Mouse (Mus musculus): Measurements from ENCODE around the gene Thsd4.

Thsd4 gene

DNA sequence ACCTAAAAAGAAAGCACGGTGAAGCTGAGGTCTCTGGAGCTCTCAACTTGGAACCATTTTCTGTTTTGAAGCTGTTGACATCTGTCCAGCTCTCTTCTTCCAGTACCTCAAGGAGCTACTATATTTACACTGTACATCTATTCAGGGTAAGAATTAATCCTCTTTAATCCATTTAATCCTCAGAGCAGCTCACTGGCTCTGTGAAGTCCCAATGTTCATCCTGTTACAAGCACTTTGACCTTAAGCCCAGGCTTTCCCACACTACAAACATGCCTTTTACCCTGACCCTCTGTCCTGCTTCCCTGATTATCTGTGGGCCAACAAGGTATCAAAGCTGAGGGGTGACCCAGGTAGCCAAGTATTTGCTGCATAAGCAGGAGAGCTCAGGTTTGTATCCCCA lies 427.6 kb downstream of the Thsd4 start:
- no peak for DNase-seq (ENCODE audit: extremely low spot score, low read depth, low spot score)

DNA sequence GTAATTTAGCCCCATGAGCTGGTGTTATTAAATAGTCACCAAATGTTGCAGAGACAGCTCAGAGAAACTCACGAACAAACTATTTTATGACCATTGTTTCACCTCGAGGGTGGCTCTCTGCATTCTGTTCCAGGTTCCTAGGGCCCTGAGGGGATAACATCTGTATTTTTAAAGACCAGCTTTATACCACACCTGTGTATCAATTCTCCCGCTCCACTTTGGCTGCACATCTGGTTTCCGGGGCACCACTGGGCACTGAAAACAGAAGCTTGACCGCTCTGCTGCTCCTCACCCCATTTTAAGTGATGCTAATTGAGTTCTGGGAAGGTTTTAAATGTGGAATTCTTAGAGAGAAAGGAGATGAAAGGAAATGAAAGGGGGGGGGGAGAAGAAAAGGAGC lies 429.4 kb downstream of the Thsd4 start:
- DNase-seq (ENCODE audit: extremely low spot score, low read depth, low spot score) = no peak

- no peak for DNase-seq (ENCODE audit: extremely low spot score, low read depth, low spot score)
Observed at GRCm38 (mm10) chr9:60089441-60089840, 432.4 kb downstream of the Thsd4 start.

DNA sequence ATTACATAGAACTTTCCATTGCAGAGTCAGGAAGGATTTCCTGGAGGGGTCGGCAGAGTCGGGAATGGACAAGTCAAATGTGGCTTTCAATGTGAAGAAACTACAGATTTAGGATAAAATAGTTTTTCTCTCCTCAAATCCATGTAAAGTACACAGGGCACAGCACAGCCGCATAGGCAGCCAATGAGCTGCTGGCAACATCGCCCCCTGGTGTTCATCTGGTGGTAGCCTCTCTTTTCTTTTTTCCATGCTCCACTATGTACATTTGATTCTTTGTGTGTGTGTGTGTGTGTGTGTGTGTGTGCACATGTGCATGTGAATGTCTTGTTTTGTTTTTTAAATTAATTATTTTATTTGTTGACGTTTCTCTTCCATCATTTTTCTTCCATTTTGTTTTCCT lies 433.7 kb downstream of the Thsd4 start:
- no peak for DNase-seq (ENCODE audit: extremely low spot score, low read depth, low spot score)

GRCm38 (mm10) chr9:60082107-60082581 lies 439.7 kb downstream of the Thsd4 start:
- no peak for DNase-seq (ENCODE audit: extremely low spot score, low read depth, low spot score)

DNA sequence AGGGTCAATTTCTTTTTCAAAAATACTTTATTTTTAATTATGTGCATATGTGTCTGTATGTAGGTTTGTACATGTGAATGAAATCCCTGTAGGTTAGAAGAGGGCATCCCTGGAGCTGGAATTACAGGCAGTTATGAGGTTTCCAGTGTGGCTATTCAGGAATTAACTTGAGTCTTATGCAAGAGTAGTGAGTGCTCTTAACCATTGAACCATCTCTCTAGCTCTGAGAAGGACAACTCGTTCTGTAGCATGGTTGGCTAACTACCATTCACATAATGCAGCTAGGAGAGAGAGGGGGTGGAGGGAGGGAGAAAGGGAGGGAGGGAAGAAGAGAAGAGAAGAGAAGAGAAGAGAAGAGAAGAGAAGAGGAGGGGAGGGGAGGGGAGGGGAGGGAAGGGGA lies 444.1 kb downstream of the Thsd4 start:
- DNase-seq (ENCODE audit: extremely low spot score, low read depth, low spot score) = no peak

DNA sequence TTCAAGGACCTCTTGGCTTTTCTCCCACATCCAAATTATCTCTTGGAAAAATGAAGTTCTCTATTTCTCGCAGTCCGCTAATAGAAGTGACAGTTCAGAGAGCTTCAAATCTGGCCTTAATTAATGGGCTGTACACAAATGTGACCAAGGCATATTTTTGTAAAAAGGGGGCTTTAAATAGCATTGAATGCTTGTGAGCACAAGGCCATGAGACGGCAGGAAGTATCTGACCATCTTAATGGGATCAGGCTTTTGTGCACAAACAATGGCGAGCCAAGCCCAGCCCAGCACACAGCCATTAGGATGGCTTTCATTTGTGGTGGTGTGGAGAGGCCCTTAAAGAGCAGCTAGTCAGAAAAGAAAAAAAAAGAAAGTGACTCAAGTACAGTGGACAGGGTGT lies 445.4 kb downstream of the Thsd4 start:
- DNase-seq (ENCODE audit: extremely low spot score, low read depth, low spot score) = no peak

GRCm38 (mm10) chr9:60071620-60072263 lies 450.1 kb downstream of the Thsd4 start:
- DNase-seq (ENCODE audit: extremely low spot score, low read depth, low spot score) = no peak

- DNase-seq (ENCODE audit: extremely low spot score, low read depth, low spot score) = no peak
Observed at GRCm38 (mm10) chr9:60067241-60067640, 454.6 kb downstream of the Thsd4 start.

DNA sequence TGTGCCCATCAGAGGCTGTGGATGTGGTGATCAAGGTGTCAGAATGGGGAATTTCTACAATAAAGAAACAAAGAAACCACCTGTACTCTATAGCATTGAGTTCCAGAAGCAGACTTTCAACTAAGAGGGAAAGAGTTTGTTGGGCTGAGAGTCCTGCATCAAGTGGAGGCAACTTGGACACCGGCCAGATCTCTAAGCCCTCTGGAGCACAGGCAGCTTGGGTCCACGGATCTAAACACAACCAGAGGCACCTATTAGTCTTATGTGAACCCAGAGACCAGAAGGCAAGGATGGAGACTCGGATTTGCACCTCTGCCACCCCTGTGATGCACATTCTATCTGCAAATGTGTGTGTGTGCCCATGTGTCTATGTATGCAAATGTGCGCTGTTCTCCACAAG lies 456.7 kb downstream of the Thsd4 start:
- DNase-seq (ENCODE audit: extremely low spot score, low read depth, low spot score) = no peak

DNA sequence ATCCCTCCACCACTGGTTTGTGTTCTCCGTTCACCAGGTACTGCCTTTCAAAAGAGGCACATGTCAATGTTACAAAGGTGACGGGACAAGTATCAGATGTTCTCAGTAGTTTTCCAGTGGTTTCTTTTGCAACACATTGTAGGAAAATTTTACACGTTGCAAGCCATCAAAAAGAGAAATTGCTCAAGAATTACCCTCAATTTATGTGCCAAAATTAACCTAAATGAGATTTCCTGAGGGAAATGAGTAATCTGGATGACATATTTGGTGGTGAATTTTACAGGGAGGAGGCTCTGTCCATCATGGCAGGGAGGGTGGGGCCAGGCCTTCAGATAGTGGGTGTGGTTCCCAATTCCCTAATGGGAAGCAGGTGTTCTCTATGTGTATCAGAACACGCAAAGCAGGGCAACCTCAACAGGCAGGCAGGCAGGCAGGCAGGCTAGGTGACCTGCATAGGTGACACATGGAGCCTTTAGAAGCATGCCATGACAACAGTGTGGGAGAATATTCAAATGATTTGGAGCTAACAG lies 458.6 kb downstream of the Thsd4 start:
- DNase-seq (ENCODE audit: extremely low spot score, low read depth, low spot score) = no peak

DNA sequence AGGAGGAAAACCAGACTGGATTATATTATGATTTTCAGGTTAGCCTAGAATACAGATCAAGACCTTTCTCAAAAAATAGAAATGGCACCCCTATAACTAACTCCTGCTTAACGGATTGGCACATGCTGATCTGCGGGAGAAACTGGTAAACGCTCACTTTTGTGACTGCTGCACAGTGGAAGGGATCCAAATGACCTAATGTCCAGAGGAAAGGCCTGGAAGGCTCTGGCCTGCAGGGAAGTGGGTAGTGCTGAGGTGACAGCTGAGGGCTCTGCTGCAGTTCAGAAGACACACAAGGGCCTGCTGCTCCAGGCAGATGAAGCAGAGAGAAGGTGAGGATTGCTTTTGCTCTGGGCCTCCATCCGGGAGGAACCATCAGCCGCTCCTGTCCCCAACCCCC lies 465.7 kb downstream of the Thsd4 start:
- DNase-seq (ENCODE audit: extremely low spot score, low read depth, low spot score) = no peak

- no peak for DNase-seq (ENCODE audit: extremely low spot score, low read depth, low spot score)
Observed at GRCm38 (mm10) chr9:60054951-60055350, 466.9 kb downstream of the Thsd4 start.

- DNase-seq (ENCODE audit: extremely low spot score, low read depth, low spot score) = no peak
Observed at GRCm38 (mm10) chr9:60053117-60053516, 468.7 kb downstream of the Thsd4 start.

DNA sequence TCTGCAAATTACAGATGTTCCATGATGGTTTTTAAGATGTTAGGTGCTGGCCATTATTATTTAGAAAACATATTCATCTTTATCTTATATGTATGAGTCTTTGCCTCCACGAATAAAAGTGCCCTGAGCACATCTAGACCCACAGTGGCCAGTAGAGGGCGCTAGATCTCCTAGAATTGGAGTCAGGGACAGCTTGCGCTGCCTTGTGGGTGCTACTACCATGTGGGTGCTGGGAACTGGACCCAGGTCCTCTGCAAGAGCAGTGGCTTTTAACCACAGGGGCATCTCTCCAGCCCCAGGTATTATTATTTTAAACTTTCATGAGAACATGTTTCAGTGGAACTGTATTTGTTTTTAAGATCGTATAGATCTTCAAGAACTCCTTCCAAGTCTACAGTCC lies 469.4 kb downstream of the Thsd4 start:
- no peak for DNase-seq (ENCODE audit: extremely low spot score, low read depth, low spot score)

DNA sequence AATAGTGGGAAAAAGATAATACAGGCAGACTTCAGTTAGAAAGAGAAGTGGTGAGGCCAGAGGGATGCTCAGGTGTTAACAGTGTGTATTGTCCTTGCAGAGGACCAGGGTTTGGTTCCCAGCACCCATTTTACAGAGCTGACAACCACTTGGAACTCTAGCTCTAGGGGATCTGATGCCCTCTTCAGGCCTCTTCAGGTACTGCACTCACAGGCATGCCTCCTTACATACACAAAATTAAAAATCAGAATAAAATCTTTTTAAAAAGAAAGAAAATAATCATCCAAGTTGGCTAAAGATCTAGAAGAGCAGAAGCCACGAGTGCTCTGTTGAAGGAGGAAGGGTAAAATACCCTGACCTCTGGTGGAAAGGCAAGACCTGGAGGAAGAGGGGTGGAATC lies 478.7 kb downstream of the Thsd4 start:
- no peak for DNase-seq (ENCODE audit: extremely low spot score, low read depth, low spot score)

DNA sequence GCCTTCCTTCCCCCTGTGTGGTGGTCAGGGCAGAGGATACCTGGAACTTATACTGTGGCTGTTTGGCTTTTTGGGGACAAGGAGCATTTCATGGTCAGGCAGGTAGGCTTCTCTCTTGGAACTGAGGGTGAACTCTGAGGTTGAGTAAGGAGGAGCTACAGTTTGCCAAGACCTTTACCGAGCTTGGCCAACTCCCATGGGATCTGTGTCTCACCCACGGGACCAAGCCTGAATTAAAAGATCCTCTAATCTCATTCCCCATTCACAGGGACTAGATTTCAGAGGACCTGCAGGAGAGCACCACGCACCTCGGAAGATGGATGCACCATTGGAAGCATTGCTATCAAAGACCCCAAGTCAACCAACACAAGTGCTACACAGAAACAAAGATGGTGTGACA lies 487.0 kb downstream of the Thsd4 start:
- no peak for DNase-seq (ENCODE audit: extremely low spot score, low read depth, low spot score)

DNA sequence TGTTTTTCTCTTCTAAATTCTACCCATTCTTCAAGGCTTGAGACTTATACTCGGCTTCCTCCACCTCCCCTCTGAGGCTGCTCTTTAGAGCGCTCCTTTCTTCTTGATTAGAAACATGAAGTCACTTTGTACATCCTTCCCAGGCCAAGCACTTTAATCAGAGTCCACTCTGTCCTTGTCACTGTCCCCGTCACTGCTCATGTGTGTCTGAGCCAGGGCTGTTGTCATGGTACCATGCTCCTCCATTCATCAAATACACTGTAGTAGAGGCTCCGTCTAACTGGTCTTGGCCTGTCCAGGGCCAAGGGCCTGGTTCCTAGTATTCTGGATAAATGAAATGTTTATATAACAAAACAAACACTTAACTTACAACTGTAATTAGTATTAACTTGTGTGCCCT lies 494.6 kb downstream of the Thsd4 start:
- no peak for DNase-seq (ENCODE audit: extremely low spot score, low read depth, low spot score)

GRCm38 (mm10) chr9:60026795-60027194 lies 495.1 kb downstream of the Thsd4 start:
- no peak for DNase-seq (ENCODE audit: extremely low spot score, low read depth, low spot score)

- no peak for DNase-seq (ENCODE audit: extremely low spot score, low read depth, low spot score)
Observed at GRCm38 (mm10) chr9:60025919-60026318, 495.9 kb downstream of the Thsd4 start.

GRCm38 (mm10) chr9:60024971-60025370 lies 496.9 kb downstream of the Thsd4 start:
- DNase-seq (ENCODE audit: extremely low spot score, low read depth, low spot score) = no peak

GRCm38 (mm10) chr9:60024545-60024944 lies 497.3 kb downstream of the Thsd4 start:
- DNase-seq (ENCODE audit: extremely low spot score, low read depth, low spot score) = no peak

- DNase-seq (ENCODE audit: extremely low spot score, low read depth, low spot score) = no peak
Observed at GRCm38 (mm10) chr9:60022331-60022730, 499.5 kb downstream of the Thsd4 start.

Measured in hindlimb bud, embryonic 11.5 days (tissue).